Mouse (Mus musculus) colon, adult 2 months (tissue): ENCODE data around the gene H2al1g. TPM values are rescaled to one million over a fixed set of nuclear protein-coding genes. Genes with fewer than 3 reads are reported as not detected.

Source experiments
- polyA plus RNA-seq: library from polyadenylated mRNA; depleted of rRNA; stranded (reverse); fragments of >200 nt; gene quantifications from 2 replicates; pipeline ENCODE4 v1.2.3, GENCODE M21; 2012; rRNA removed

The H2al1g gene
- polyA plus RNA-seq, result not detected in 2 replicates

GRCm38 (mm10) chrX:11317956-11318355 is at the start of gene H2al1g:
Gene H2al1g, plus strand, starts transcription at chrX:11318256.

GRCm38 (mm10) chrX:11298957-11299356 is 19.1 kb upstream of the H2al1g start, which contains the start of gene H2al1a:
Gene H2al1a, plus strand, starts transcription at chrX:11299257.

GRCm38 (mm10) chrX:11302132-11302531 is 15.9 kb upstream of the H2al1g start, which contains the start of gene H2al1b:
Gene H2al1b, plus strand, starts transcription at chrX:11302432.

GRCm38 (mm10) chrX:11305355-11305754 is 12.7 kb upstream of the H2al1g start, which contains the start of gene H2al1c:
Gene H2al1c, plus strand, starts transcription at chrX:11305655.

GRCm38 (mm10) chrX:11308524-11308923 is 9.5 kb upstream of the H2al1g start, which contains the start of gene H2al1d:
Gene H2al1d, plus strand, starts transcription at chrX:11308824.

GRCm38 (mm10) chrX:11311634-11312033 is 6.4 kb upstream of the H2al1g start, which contains the start of gene H2al1e:
Gene H2al1e, plus strand, starts transcription at chrX:11311934.

GRCm38 (mm10) chrX:11314858-11315257 is 3.2 kb upstream of the H2al1g start, which contains the start of gene H2al1f:
Gene H2al1f, plus strand, starts transcription at chrX:11315158.

GRCm38 (mm10) chrX:11321192-11321591 is 3.1 kb downstream of the H2al1g start, which contains the start of gene H2al1h:
Gene H2al1h, plus strand, starts transcription at chrX:11321492.

GRCm38 (mm10) chrX:11324359-11324758 is 6.3 kb downstream of the H2al1g start, which contains the start of gene H2al1i:
Gene H2al1i, plus strand, starts transcription at chrX:11324659.

GRCm38 (mm10) chrX:11327522-11327921 is 9.5 kb downstream of the H2al1g start, which contains the start of gene H2al1j:
Gene H2al1j, plus strand, starts transcription at chrX:11327822.

Other genes starting within 250 kb of the H2al1g start
- gene H2al1a, start 19.0 kb upstream of the H2al1g start, polyA plus RNA-seq, result not detected in 2 replicates
- gene H2al1b, start 15.8 kb upstream of the H2al1g start, polyA plus RNA-seq, result not detected in 2 replicates
- gene H2al1c, start 12.6 kb upstream of the H2al1g start, polyA plus RNA-seq, result not detected in 2 replicates
- gene H2al1d, start 9.4 kb upstream of the H2al1g start, polyA plus RNA-seq, result not detected in 2 replicates
- gene H2al1e, start 6.3 kb upstream of the H2al1g start, polyA plus RNA-seq, result not detected in 2 replicates
- gene H2al1f, start 3.1 kb upstream of the H2al1g start, polyA plus RNA-seq, result not detected in 2 replicates
- not detected in 2 replicates for gene H2al1h, start 3.2 kb downstream of the H2al1g start, polyA plus RNA-seq
- not detected in 2 replicates for gene H2al1i, start 6.4 kb downstream of the H2al1g start, polyA plus RNA-seq
- gene H2al1j, start 9.6 kb downstream of the H2al1g start, polyA plus RNA-seq, result not detected in 2 replicates